Mouse (Mus musculus) C2C12 (cell line): ENCODE data around the gene Epsti1. TPM values are rescaled to one million over a fixed set of nuclear protein-coding genes. Genes with fewer than 3 reads are reported as not detected.

ENCODE experiments used
- H3K27me3 ChIP-seq: one replicate; pipeline ENCODE4 v1.6.1; 2011; ENCODE audit not compliant: control insufficient read depth, insufficient read depth, insufficient read length
- H3K36me3 ChIP-seq: one replicate; pipeline ENCODE4 v1.6.1; 2011; ENCODE audit not compliant: control insufficient read depth, insufficient read depth
- H3K4me3 ChIP-seq: one replicate; pipeline ENCODE4 v1.5.1; 2011; ENCODE audit warnings: mild to moderate bottlenecking, control low read depth; ENCODE audit not compliant: poor library complexity, insufficient read depth, severe bottlenecking
- H3K79me2 ChIP-seq: one replicate; pipeline ENCODE4 v1.6.1; 2011; ENCODE audit not compliant: control insufficient read depth, insufficient read depth
- H3K79me3 ChIP-seq: one replicate; pipeline ENCODE4 v1.6.1; 2011; ENCODE audit warnings: low read depth, control low read depth
- H3ac ChIP-seq: one replicate; pipeline ENCODE3; 2011; ENCODE audit warnings: low read depth; ENCODE audit not compliant: control insufficient read depth, insufficient read length
- CEBPB ChIP-seq: IDR thresholded peaks from one replicate; pipeline ENCODE4 v1.6.1; 2011; ENCODE audit warnings: low read depth, mild to moderate bottlenecking, control low read depth, moderate library complexity
- CTCF ChIP-seq: IDR thresholded peaks from one replicate; pipeline ENCODE4 v1.5.1; 2011; ENCODE audit not compliant: control insufficient read depth, insufficient read depth, insufficient read length
- FOSL1 ChIP-seq: IDR thresholded peaks from one replicate; pipeline ENCODE4 v1.8.0; 2011; ENCODE audit warnings: mild to moderate bottlenecking, low read length; ENCODE audit not compliant: poor library complexity, insufficient read depth, severe bottlenecking
- MAX ChIP-seq: IDR thresholded peaks from one replicate; pipeline ENCODE4 v1.6.1; 2011; ENCODE audit warnings: mild to moderate bottlenecking, control low read depth
- MYOD1 ChIP-seq: IDR thresholded peaks from one replicate; pipeline ENCODE4 v1.6.1; 2011; ENCODE audit warnings: low read depth; ENCODE audit not compliant: control insufficient read depth, insufficient read length
- MYOG ChIP-seq: IDR thresholded peaks from one replicate; pipeline ENCODE4 v1.6.1; 2011; ENCODE audit not compliant: control insufficient read depth, insufficient read length; ENCODE audit errors: extremely low read depth
- USF1 ChIP-seq: IDR thresholded peaks from one replicate; pipeline ENCODE4 v1.6.1; 2011; ENCODE audit warnings: low read depth, mild to moderate bottlenecking, control low read depth, moderate library complexity
- polyA plus RNA-seq: library from polyadenylated mRNA; unstranded; fragments of >200 nt; fragmentation: generic; extraction: Trizol; gene quantifications from one replicate; pipeline ENCODE4 v1.2.1, GENCODE M21; 2012; ENCODE audit warnings: missing spikeins

Gene Epsti1
- polyA plus RNA-seq, 1 experiment, result 0.11 TPM

GRCm38 (mm10) chr14:77906586-77906985 lies 2.5 kb downstream of the Epsti1 start:
- H3K79me3 ChIP-seq, result no peaks in the 10 kb centered on the region

DNA sequence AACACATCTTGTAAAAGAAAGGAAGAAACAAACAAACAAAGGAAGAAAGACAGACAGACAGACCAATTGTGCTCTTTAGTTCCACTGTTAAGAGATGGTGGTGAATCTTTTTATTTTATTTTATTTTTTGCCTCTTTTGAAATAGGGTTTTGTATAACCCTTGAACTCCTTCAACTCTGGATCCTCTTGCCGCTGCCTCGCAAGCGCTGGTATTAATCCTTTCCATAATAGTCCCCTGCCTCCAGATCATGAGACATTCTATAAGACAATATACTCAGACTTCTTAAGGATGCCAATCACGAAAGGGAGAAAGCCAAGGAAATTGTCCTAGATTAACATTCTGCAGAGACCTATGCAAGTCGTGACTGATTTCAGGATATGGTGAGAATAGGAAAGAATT lies 11.7 kb downstream of the Epsti1 start:
- H3ac ChIP-seq, result no peak overlapping the region
- no peaks in the 10 kb centered on the region for H3K79me2 ChIP-seq
- no peaks in the 10 kb centered on the region for H3K79me3 ChIP-seq
- no peaks in the 10 kb centered on the region for H3K27me3 ChIP-seq
- H3K4me3 ChIP-seq, result no peak overlapping the region
- TF ChIP-seq USF1 (no peak), CTCF (no peak)
- H3K36me3 ChIP-seq, result no peaks in the 10 kb centered on the region

More at GRCm38 (mm10) chr14:77906586-77906985, 2.5 kb downstream of the Epsti1 start:
- H3K4me3 ChIP-seq, result no peak overlapping the region
- no peaks in the 10 kb centered on the region for H3K79me2 ChIP-seq
- TF ChIP-seq MAX (no peak), CTCF (no peak), MYOG (no peak), MYOD1 (no peak), CEBPB (no peak), USF1 (no peak), FOSL1 (no peak)
- no peak overlapping the region for H3ac ChIP-seq
- no peaks in the 10 kb centered on the region for H3K27me3 ChIP-seq
- H3K36me3 ChIP-seq, result no peaks in the 10 kb centered on the region

DNA sequence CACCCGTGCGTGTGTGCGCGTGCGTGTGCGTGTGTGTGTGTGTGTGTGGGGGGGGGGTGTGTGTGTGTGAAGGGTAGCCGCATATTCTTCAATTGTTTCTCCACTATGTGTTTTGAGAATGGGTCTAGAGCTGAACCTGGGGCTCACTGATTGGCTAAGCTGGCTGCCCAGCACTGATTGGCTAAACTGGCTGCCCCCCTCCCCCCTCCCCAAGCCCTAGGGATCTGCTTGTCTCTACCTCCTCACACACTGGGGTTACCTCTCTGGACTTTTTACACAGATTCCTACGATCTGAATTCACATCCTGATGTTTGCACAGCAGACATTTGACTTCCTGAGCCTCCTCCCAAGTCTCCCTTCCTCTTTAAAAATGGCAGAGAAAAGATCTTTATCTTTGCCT lies 17.6 kb downstream of the Epsti1 start:
- no peak for TF ChIP-seq MYOG
- TF ChIP-seq FOSL1, result no peak
- TF ChIP-seq USF1, result no peak
- TF ChIP-seq MYOD1, result no peak
- TF ChIP-seq CTCF, result no peak
- TF ChIP-seq MAX, result no peak
- no peak for TF ChIP-seq CEBPB

DNA sequence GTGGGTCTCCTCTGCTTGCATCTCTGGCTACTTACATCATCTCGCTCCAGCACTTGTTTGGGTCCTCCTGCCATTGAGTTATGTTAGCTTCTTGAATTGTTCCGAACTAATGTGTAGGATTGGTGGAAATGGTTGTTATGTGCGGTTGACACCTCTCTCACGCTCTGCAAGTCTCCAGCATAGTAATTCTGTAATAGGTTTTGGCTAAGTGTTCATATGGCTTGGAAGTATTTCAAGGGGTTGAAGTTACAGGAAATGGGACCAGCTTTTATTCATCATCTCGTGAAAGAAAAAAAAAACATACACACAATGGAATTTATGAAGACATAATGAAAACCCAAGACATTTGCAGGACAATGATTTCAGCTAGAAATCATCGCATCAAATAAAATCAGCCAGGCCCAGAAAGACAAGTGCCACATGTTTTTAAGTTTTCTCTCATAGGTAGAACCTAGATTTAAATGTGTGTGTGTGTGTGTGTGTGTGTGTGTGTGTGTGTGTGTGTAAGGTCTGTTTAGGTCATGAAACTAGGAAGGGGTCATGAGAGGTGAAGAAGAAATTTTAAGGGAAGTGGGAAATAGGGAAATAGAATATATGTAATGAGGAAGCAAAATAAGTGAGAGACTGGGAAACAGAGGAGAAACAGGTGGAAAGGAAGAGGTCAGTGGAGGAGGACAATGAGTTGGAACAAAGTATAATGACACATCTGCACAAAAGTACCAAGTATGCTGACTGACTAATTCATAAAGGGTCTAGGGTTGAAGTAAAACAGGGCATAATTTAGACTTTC lies 19.2 kb downstream of the Epsti1 start:
- no peaks in the 10 kb centered on the region for H3K36me3 ChIP-seq
- no peaks in the 10 kb centered on the region for H3K79me3 ChIP-seq
- no peaks in the 10 kb centered on the region for H3K27me3 ChIP-seq
- no peaks in the 10 kb centered on the region for H3K79me2 ChIP-seq
- TF ChIP-seq MYOD1, result no peak
- TF ChIP-seq CTCF, result no peak
- TF ChIP-seq CEBPB, result no peak
- TF ChIP-seq MAX, result no peak
- no peak for TF ChIP-seq FOSL1
- TF ChIP-seq MYOG, result no peak
- TF ChIP-seq USF1, result no peak
- no peak overlapping the region for H3K4me3 ChIP-seq
- no peak overlapping the region for H3ac ChIP-seq

More for the DNA sequence above, 17.6 kb downstream of the Epsti1 start:
- no peaks in the 10 kb centered on the region for H3K27me3 ChIP-seq
- no peak overlapping the region for H3ac ChIP-seq
- H3K79me2 ChIP-seq, result no peaks in the 10 kb centered on the region
- H3K4me3 ChIP-seq, result no peak overlapping the region
- no peaks in the 10 kb centered on the region for H3K79me3 ChIP-seq
- H3K36me3 ChIP-seq, result no peaks in the 10 kb centered on the region

GRCm38 (mm10) chr14:77925414-77925813 lies 21.4 kb downstream of the Epsti1 start:
- Histone ChIP-seq H3K27me3 (no peaks in the 10 kb centered on the region), H3K36me3 (no peaks in the 10 kb centered on the region), H3ac (no peak overlapping the region), H3K79me3 (no peaks in the 10 kb centered on the region), H3K79me2 (no peaks in the 10 kb centered on the region), H3K4me3 (no peak overlapping the region)
- TF ChIP-seq MAX (no peak), FOSL1 (no peak), CTCF (no peak), CEBPB (no peak), MYOD1 (no peak), USF1 (no peak), MYOG (no peak)
